Mouse (Mus musculus) gastrocnemius, postnatal 4 days (tissue): Measurements from ENCODE around the gene Vmn2r39. TPM values are rescaled to one million over a fixed set of nuclear protein-coding genes. Genes with fewer than 3 reads are reported as not detected.
"Not testable (repeated sequence)": the region's sequence is repeated elsewhere in the genome, so short reads cannot be mapped to it uniquely, and the experiment has no call there.

Experiments
- DNase-seq, 2 experiments: peaks; one replicate each; pipeline ENCODE4 v3.0.0; 2021 to 2022; ENCODE audit warnings: low spot score in 2 of 2, mixed read lengths in 2 of 2
- long read RNA-seq, 2 experiments: library from polyadenylated mRNA; stranded (forward); transcript quantifications; one replicate each; pipeline ENCODE4 v2.0.0; 2021
- total RNA-seq, 2 experiments: library from RNA; stranded (reverse); gene quantifications; 2 replicates each; pipeline ENCODE4 v1.2.3; 2021

Gene Vmn2r39
- not detected for total RNA-seq
- long read RNA-seq, experiment 1 = 0 reads
- long read RNA-seq, experiment 2 = 0 reads

GRCm38 (mm10) chr7:9030698-9031097 is at the start of gene Vmn2r39:
Gene Vmn2r39 (minus strand): TSS chr7:9030798.
- not testable (repeated sequence) for DNase-seq

- not testable (repeated sequence) for DNase-seq
Observed at GRCm38 (mm10) chr7:9065353-9065752, 34.8 kb upstream of the Vmn2r39 start.

Other genes starting within 250 kb of the Vmn2r39 start
- not detected for gene Vmn2r40, start 99.4 kb downstream of the Vmn2r39 start, total RNA-seq
- not detected for gene Vmn2r38, start 67.1 kb upstream of the Vmn2r39 start, total RNA-seq
- not detected for gene Vmn2r37, start 192.9 kb upstream of the Vmn2r39 start, total RNA-seq